Mouse (Mus musculus) heart, embryonic 12.5 days (tissue): ENCODE data around the gene Rps12-ps3. TPM values are rescaled to one million over a fixed set of nuclear protein-coding genes. Genes with fewer than 3 reads are reported as not detected.

ENCODE experiments used
- ATAC-seq: fragments of 200-750 bp; cut with Nextera tagmentation; 2 replicates; pipeline ENCODE4 v1.8.0; 2017; ENCODE audit warnings: moderate TSS enrichment, moderate library complexity; ENCODE audit not compliant: insufficient number of reproducible peaks, low FRiP score
- H3K27ac ChIP-seq: fragments of 300-500 bp; sonication (generic); 2 replicates; pipeline ENCODE4 v1.5.1; 2016; ENCODE audit warnings: mild to moderate bottlenecking, moderate library complexity; ENCODE audit not compliant: poor library complexity, severe bottlenecking
- H3K27me3 ChIP-seq: fragments of 300-500 bp; sonication (generic); replicated peaks from 2 replicates; pipeline ENCODE4 v1.6.1; 2016; ENCODE audit warnings: mild to moderate bottlenecking, moderate library complexity
- H3K36me3 ChIP-seq: fragments of 300-500 bp; sonication (generic); 2 replicates; pipeline ENCODE4 v1.6.1; 2016; ENCODE audit warnings: mild to moderate bottlenecking, moderate library complexity
- H3K4me1 ChIP-seq: fragments of 300-500 bp; sonication (generic); replicated peaks from 2 replicates; pipeline ENCODE4 v1.6.1; 2016; ENCODE audit warnings: mild to moderate bottlenecking
- H3K4me2 ChIP-seq: fragments of 300-500 bp; sonication (generic); 2 replicates; pipeline ENCODE4 v1.6.1; 2016; ENCODE audit warnings: mild to moderate bottlenecking, moderate library complexity
- H3K4me3 ChIP-seq: fragments of 300-500 bp; sonication (generic); 2 replicates; pipeline ENCODE4 v1.5.1; 2016; ENCODE audit warnings: mild to moderate bottlenecking
- H3K9ac ChIP-seq: fragments of 300-500 bp; sonication (generic); 2 replicates; pipeline ENCODE4 v1.6.1; 2016; ENCODE audit warnings: mild to moderate bottlenecking, moderate library complexity
- H3K9me3 ChIP-seq: fragments of 300-500 bp; sonication (generic); replicated peaks from 2 replicates; pipeline ENCODE4 v1.6.1; 2016; ENCODE audit warnings: mild to moderate bottlenecking, moderate library complexity
- WGBS: fragments of 180-500 bp; shearing (Covaris S2); methylation state at CpG from one replicate; pipeline ENCODE4 v1.1.7; 2016; 5-methylcytosine and 5-hydroxymethylcytosine counted together
- polyA plus RNA-seq: library from polyadenylated mRNA; unstranded; fragments of >200 nt; fragmentation: Nextera tagmentation; extraction: Ambion mirVana; gene quantifications from 2 replicates; pipeline ENCODE4 v1.2.1, GENCODE M21; 2016

Gene Rps12-ps3
- polyA plus RNA-seq, 1 experiment from 2014 or later = 6.0 TPM

GRCm38 (mm10) chr19:59337872-59338681 lies 16.0 kb downstream of the Rps12-ps3 start:
- ATAC-seq = no peak
- no peak overlapping the region for H3K27ac ChIP-seq
- H3K4me1 ChIP-seq = peaks cover 7% of the 10 kb centered on the region
- H3K4me2 ChIP-seq = no peak overlapping the region
- H3K27me3 ChIP-seq = no peaks in the 10 kb centered on the region
- H3K9ac ChIP-seq = no peak overlapping the region
- no peaks in the 10 kb centered on the region for H3K9me3 ChIP-seq
- 85% methylated on average over 3 of the region's 3 CpGs for WGBS
- no peak overlapping the region for H3K4me3 ChIP-seq
- H3K36me3 ChIP-seq = peaks cover 3% of the 10 kb centered on the region; the same call in 1 of the 2 replicates

GRCm38 (mm10) chr19:59339908-59340307 lies 17.8 kb downstream of the Rps12-ps3 start:
- Histone ChIP-seq H3K4me2 (no peak overlapping the region), H3K4me1 (peaks cover 10% of the 10 kb centered on the region), H3K9ac (no peak overlapping the region), H3K27ac (no peak overlapping the region), H3K4me3 (no peak overlapping the region), H3K27me3 (no peaks in the 10 kb centered on the region), H3K9me3 (no peaks in the 10 kb centered on the region), H3K36me3 (no peaks in the 10 kb centered on the region)
- no peak for ATAC-seq
- WGBS = 81% methylated on average over 3 of the region's 3 CpGs

GRCm38 (mm10) chr19:59342964-59343363 lies 20.9 kb downstream of the Rps12-ps3 start:
- H3K4me2 ChIP-seq = peak overlapping the region; percentile 67
- H3K9ac ChIP-seq = no peak overlapping the region
- 46% methylated on average over 2 of the region's 2 CpGs for WGBS
- H3K4me3 ChIP-seq = peak overlapping the region; percentile 93
- no peaks in the 10 kb centered on the region for H3K36me3 ChIP-seq
- H3K9me3 ChIP-seq = no peaks in the 10 kb centered on the region
- peaks cover 12% of the 10 kb centered on the region for H3K4me1 ChIP-seq
- ATAC-seq = no peak
- H3K27ac ChIP-seq = no peak overlapping the region
- peaks cover 6% of the 10 kb centered on the region; the same call in 1 of the 2 replicates for H3K27me3 ChIP-seq

GRCm38 (mm10) chr19:59344304-59344711 lies 22.2 kb downstream of the Rps12-ps3 start:
- Histone ChIP-seq H3K9ac (peak overlapping the region; percentile 99), H3K4me1 (peaks cover 10% of the 10 kb centered on the region), H3K9me3 (no peaks in the 10 kb centered on the region), H3K27ac (peak overlapping the region; percentile 92; the same call in 1 of the 2 replicates), H3K4me3 (peak overlapping the region; percentile 93), H3K27me3 (peaks cover 17% of the 10 kb centered on the region; the same call in 1 of the 2 replicates), H3K36me3 (no peaks in the 10 kb centered on the region), H3K4me2 (peak overlapping the region; percentile 95)
- ATAC-seq = no peak
- under 1% methylated on average over 14 of the region's 14 CpGs for WGBS

- H3K36me3 ChIP-seq = no peaks in the 10 kb centered on the region
- H3K27ac ChIP-seq = peak overlapping the region; percentile 92
- peak overlapping the region; percentile 99 for H3K9ac ChIP-seq
- H3K4me3 ChIP-seq = peak overlapping the region; percentile 93
- peaks cover 24% of the 10 kb centered on the region for H3K27me3 ChIP-seq
- H3K4me2 ChIP-seq = peak overlapping the region; percentile 95
- ATAC-seq = peak; percentile 49
- H3K9me3 ChIP-seq = no peaks in the 10 kb centered on the region
- peaks cover 10% of the 10 kb centered on the region for H3K4me1 ChIP-seq
- under 1% methylated on average over 69 of the region's 70 CpGs for WGBS
Measured at GRCm38 (mm10) chr19:59345081-59345657, 23.1 kb downstream of the Rps12-ps3 start.

GRCm38 (mm10) chr19:59345658-59346283 lies 23.7 kb downstream of the Rps12-ps3 start, which contains the start of gene Pdzd8:
TSS of gene Pdzd8 (minus strand) at chr19:59345780.
- peak within 1 kb of the TSS; percentile 95 for H3K4me2 ChIP-seq
- peaks cover 10% of the 10 kb centered on the region for H3K4me1 ChIP-seq
- H3K27ac ChIP-seq = peak within 1 kb of the TSS; percentile 92
- 1% methylated on average over 90 of the region's 91 CpGs for WGBS
- peaks cover 30% of the 10 kb centered on the region for H3K27me3 ChIP-seq
- no peaks in the 10 kb centered on the region for H3K9me3 ChIP-seq
- peak within 1 kb of the TSS; percentile 93 for H3K4me3 ChIP-seq
- ATAC-seq = peak; percentile 98
- no peaks in the 10 kb centered on the region for H3K36me3 ChIP-seq
- peak within 1 kb of the TSS; percentile 99 for H3K9ac ChIP-seq

- WGBS = 3% methylated on average over 11 of the region's 11 CpGs
- H3K27ac ChIP-seq = peak overlapping the region; percentile 92
- peaks cover 35% of the 10 kb centered on the region for H3K27me3 ChIP-seq
- H3K4me3 ChIP-seq = peak overlapping the region; percentile 93
- peaks cover 10% of the 10 kb centered on the region for H3K4me1 ChIP-seq
- H3K9me3 ChIP-seq = no peaks in the 10 kb centered on the region
- peak overlapping the region; percentile 99 for H3K9ac ChIP-seq
- H3K4me2 ChIP-seq = peak overlapping the region; percentile 95
- no peaks in the 10 kb centered on the region for H3K36me3 ChIP-seq
- ATAC-seq = peak; percentile 5; the same call in 1 of the 2 replicates
Measured at GRCm38 (mm10) chr19:59346325-59346724, 24.2 kb downstream of the Rps12-ps3 start.

GRCm38 (mm10) chr19:59349329-59349960 lies 27.4 kb downstream of the Rps12-ps3 start:
- H3K9me3 ChIP-seq = no peaks in the 10 kb centered on the region
- no peak overlapping the region for H3K9ac ChIP-seq
- peaks cover 11% of the 10 kb centered on the region for H3K4me1 ChIP-seq
- H3K36me3 ChIP-seq = no peaks in the 10 kb centered on the region
- H3K27me3 ChIP-seq = peaks cover 60% of the 10 kb centered on the region
- no peak for ATAC-seq
- H3K27ac ChIP-seq = no peak overlapping the region
- no peak overlapping the region for H3K4me2 ChIP-seq
- WGBS = 88% methylated on average over 6 of the region's 6 CpGs
- H3K4me3 ChIP-seq = no peak overlapping the region

- H3K27me3 ChIP-seq = peaks cover 64% of the 10 kb centered on the region
- H3K4me2 ChIP-seq = no peak overlapping the region
- WGBS = 85% methylated on average over 7 of the region's 7 CpGs
- peaks cover 16% of the 10 kb centered on the region for H3K4me1 ChIP-seq
- no peak for ATAC-seq
- H3K36me3 ChIP-seq = no peaks in the 10 kb centered on the region
- no peak overlapping the region for H3K4me3 ChIP-seq
- no peak overlapping the region for H3K27ac ChIP-seq
- no peak overlapping the region for H3K9ac ChIP-seq
- H3K9me3 ChIP-seq = no peaks in the 10 kb centered on the region
Measured at GRCm38 (mm10) chr19:59350273-59350903, 28.3 kb downstream of the Rps12-ps3 start.

- Histone ChIP-seq H3K4me1 (peaks cover 16% of the 10 kb centered on the region), H3K9ac (no peak overlapping the region), H3K4me2 (no peak overlapping the region), H3K27me3 (peaks cover 64% of the 10 kb centered on the region), H3K36me3 (no peaks in the 10 kb centered on the region), H3K9me3 (no peaks in the 10 kb centered on the region), H3K27ac (no peak overlapping the region), H3K4me3 (no peak overlapping the region)
- 39% methylated on average over 15 of the region's 15 CpGs for WGBS
- ATAC-seq = no peak
Measured at GRCm38 (mm10) chr19:59351151-59351889, 29.2 kb downstream of the Rps12-ps3 start.
